Mouse (Mus musculus): ENCODE measurements around the gene Cryba2.

DNA sequence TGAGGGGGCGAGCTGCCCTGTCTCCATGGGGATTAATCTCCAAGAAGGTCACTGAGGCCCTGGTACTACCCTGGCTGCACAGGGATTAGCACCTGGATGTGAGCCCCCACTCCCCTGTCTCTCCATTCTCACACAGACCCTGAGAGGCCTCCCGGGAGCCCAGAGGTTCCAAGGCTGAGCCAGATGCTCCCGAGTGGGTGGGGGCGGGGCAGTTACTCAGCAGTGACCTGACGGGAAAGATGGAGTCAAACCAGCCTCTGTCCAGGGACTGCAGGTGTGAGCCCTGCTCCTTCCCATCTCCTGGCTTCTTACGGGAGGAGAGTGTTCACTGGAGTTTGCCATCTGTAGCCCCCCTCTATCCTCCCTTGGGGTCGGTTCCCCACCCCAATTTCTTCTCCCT, 5.0 kb upstream of the Cryba2 start:
- TF ChIP-seq CTCF (IDR thresholded peaks at IDR 0.05; ENCODE audit: insufficient read depth, low read depth, low read length) (no peak), POLR2A (IDR thresholded peaks at IDR 0.05; ENCODE audit: insufficient read depth, low read depth, low read length) (no peak)

Data from olfactory bulb, adult 2 months (tissue).